Mouse (Mus musculus) midbrain, embryonic 12.5 days (tissue): ENCODE data around the gene Cpne4. TPM values are rescaled to one million over a fixed set of nuclear protein-coding genes. Genes with fewer than 3 reads are reported as not detected.

Source experiments
- ATAC-seq: fragments of 200-750 bp; cut with Nextera tagmentation; 2 replicates; pipeline ENCODE4 v1.8.0; 2017; ENCODE audit warnings: low read depth, moderate TSS enrichment, moderate library complexity; ENCODE audit not compliant: low FRiP score
- H3K27ac ChIP-seq: fragments of 300-500 bp; sonication (generic); replicated peaks from 2 replicates; pipeline ENCODE4 v1.5.1; 2016; ENCODE audit warnings: mild to moderate bottlenecking
- H3K27me3 ChIP-seq: fragments of 300-500 bp; sonication (generic); 2 replicates; pipeline ENCODE4 v1.6.1; 2016; ENCODE audit warnings: mild to moderate bottlenecking
- H3K36me3 ChIP-seq: fragments of 300-500 bp; sonication (generic); 2 replicates; pipeline ENCODE4 v1.6.1; 2016
- H3K4me1 ChIP-seq: fragments of 300-500 bp; sonication (generic); 2 replicates; pipeline ENCODE4 v1.6.1; 2016
- H3K4me2 ChIP-seq: fragments of 300-500 bp; sonication (generic); replicated peaks from 2 replicates; pipeline ENCODE4 v1.6.1; 2016; ENCODE audit warnings: mild to moderate bottlenecking, moderate library complexity
- H3K4me3 ChIP-seq: fragments of 300-500 bp; sonication (generic); 2 replicates; pipeline ENCODE4 v1.5.1; 2016; ENCODE audit warnings: mild to moderate bottlenecking
- H3K9ac ChIP-seq: fragments of 300-500 bp; sonication (generic); replicated peaks from 2 replicates; pipeline ENCODE4 v1.6.1; 2016; ENCODE audit warnings: mild to moderate bottlenecking, moderate library complexity
- H3K9me3 ChIP-seq: fragments of 300-500 bp; sonication (generic); 2 replicates; pipeline ENCODE4 v1.6.1; 2016; ENCODE audit warnings: mild to moderate bottlenecking
- WGBS: fragments of 180-500 bp; shearing (Covaris S2); methylation state at CpG from one replicate; pipeline ENCODE4 v1.1.7; 2016; 5-methylcytosine and 5-hydroxymethylcytosine counted together
- polyA plus RNA-seq: library from polyadenylated mRNA; unstranded; fragments of >200 nt; fragmentation: Nextera tagmentation; extraction: Ambion mirVana; gene quantifications from 2 replicates; pipeline ENCODE4 v1.2.1, GENCODE M21; 2016

The Cpne4 gene
- polyA plus RNA-seq, 1 experiment from 2014 or later = 3.9 TPM

DNA sequence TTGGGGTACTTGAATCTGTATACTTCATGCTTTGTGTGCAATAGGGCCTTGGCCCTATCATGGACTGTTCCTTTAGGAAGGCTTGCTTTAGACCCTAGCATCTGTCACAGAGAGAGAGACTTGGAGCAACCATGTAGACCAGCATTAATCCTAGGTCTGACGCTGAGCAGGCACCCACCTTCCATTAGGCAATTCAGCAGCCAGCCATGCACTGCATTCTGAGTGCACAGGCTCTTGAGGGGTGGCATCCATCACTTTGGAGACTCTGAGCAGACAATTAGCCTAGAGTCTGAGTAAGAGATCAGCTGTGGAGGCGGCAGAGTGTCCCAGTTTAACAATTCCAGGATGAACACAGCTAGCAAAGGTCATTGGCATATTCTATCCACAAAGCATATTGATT lies 47.9 kb downstream of the Cpne4 start:
- Histone ChIP-seq H3K4me1 (no peaks in the 10 kb centered on the region), H3K9me3 (no peaks in the 10 kb centered on the region), H3K4me2 (no peak overlapping the region), H3K27ac (no peak overlapping the region), H3K4me3 (no peak overlapping the region), H3K27me3 (no peaks in the 10 kb centered on the region), H3K9ac (no peak overlapping the region), H3K36me3 (no peaks in the 10 kb centered on the region)
- no peak for ATAC-seq
- WGBS = 77% methylated on average over 2 of the region's 2 CpGs

DNA sequence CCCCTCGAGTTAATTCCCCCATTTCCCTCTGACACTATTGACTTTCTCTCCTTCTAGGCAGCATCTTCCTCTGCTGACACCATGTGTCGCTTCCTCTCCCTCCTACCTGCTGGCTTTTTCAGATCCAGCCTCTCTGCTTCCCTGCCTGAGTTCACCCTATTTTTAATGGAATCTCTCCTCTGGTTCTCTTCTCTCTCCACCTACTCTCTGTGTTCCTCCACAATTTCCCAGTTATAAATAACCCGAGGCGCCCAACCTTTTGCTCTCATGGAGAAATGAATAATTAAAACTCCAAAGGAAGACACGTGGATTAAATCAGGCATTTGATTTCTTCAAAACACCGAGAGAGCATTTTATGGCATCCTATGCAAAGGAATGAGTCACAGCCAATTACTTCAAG lies 65.4 kb downstream of the Cpne4 start:
- ATAC-seq = no peak
- no peak overlapping the region for H3K4me3 ChIP-seq
- H3K9me3 ChIP-seq = no peaks in the 10 kb centered on the region
- H3K27ac ChIP-seq = no peak overlapping the region
- no peak overlapping the region for H3K4me2 ChIP-seq
- no peaks in the 10 kb centered on the region for H3K27me3 ChIP-seq
- WGBS = 86% methylated on average over 6 of the region's 6 CpGs
- H3K9ac ChIP-seq = no peak overlapping the region
- no peaks in the 10 kb centered on the region for H3K4me1 ChIP-seq
- H3K36me3 ChIP-seq = no peaks in the 10 kb centered on the region

DNA sequence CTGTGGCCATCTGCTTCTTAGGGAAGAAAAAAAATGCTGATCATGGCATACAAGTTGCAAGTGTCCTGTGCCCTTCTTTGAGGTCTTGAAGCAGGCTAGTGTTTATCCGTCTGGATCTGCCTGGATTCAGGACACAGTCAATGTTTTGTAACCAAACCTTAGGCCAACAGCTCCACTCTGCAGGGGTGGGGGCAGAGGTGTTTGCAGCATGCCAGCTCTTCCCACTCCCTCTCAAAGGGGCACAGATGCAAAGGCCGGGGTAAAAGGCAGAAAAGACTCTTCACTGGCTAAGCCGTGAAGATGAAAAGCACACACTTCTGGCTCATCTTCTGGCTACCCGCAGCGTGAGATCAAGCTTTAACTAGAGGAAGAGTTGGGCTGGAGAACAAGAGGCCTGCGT lies 69.6 kb downstream of the Cpne4 start:
- H3K27ac ChIP-seq = no peak overlapping the region
- no peaks in the 10 kb centered on the region for H3K36me3 ChIP-seq
- no peak overlapping the region for H3K4me3 ChIP-seq
- H3K4me2 ChIP-seq = no peak overlapping the region
- ATAC-seq = no peak
- no peaks in the 10 kb centered on the region for H3K27me3 ChIP-seq
- H3K9ac ChIP-seq = no peak overlapping the region
- H3K4me1 ChIP-seq = no peaks in the 10 kb centered on the region
- 64% methylated on average over 6 of the region's 6 CpGs for WGBS
- no peaks in the 10 kb centered on the region for H3K9me3 ChIP-seq

DNA sequence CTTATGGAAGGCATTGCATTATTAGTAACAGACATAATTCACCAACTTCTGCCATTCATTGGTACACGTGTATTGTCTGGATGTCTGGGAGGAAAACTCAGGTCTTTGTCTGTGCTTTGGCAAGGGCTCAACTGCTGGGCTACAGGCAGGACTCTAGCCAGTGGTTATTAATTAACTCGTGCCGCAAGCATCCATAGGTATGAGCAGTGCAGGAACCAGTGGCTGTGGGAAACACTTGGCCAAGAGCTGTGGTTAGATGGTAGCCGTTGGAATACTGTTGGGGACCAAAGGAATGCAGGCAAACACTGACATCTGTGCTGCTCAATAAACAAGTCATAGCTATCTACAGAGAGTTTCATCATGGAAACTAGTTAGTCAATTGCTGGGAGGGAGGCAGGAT lies 76.5 kb downstream of the Cpne4 start:
- Histone ChIP-seq H3K27ac (no peak overlapping the region), H3K4me2 (no peak overlapping the region), H3K4me1 (no peaks in the 10 kb centered on the region), H3K9me3 (no peaks in the 10 kb centered on the region), H3K27me3 (no peaks in the 10 kb centered on the region), H3K9ac (no peak overlapping the region), H3K4me3 (no peak overlapping the region), H3K36me3 (no peaks in the 10 kb centered on the region)
- no peak for ATAC-seq
- 83% methylated on average over 4 of the region's 4 CpGs for WGBS

DNA sequence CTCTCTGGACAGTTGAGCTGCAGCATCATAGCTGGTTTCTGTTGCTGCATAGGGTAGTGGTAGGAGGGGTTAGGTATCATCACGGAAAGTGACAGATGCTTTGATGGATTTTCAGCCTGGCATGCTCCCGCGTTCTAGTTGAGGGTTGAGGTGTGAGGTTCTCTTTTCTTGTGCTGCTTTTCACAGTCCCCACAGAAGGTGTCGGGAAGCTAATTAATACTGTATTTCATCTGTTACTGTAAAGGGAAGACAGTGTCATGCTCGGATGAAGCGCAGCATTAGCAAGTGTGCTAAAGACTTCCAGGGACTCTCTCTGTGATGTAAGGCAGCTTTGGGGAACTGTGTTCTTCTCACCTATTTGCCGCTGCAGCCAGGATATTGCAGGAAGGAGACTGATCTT lies 80.7 kb downstream of the Cpne4 start:
- WGBS = 77% methylated on average over 7 of the region's 7 CpGs
- no peak for ATAC-seq
- no peak overlapping the region for H3K9ac ChIP-seq
- H3K4me3 ChIP-seq = no peak overlapping the region
- H3K36me3 ChIP-seq = no peaks in the 10 kb centered on the region
- no peak overlapping the region for H3K4me2 ChIP-seq
- H3K27me3 ChIP-seq = no peaks in the 10 kb centered on the region
- H3K4me1 ChIP-seq = no peaks in the 10 kb centered on the region
- no peaks in the 10 kb centered on the region for H3K9me3 ChIP-seq
- no peak overlapping the region for H3K27ac ChIP-seq

DNA sequence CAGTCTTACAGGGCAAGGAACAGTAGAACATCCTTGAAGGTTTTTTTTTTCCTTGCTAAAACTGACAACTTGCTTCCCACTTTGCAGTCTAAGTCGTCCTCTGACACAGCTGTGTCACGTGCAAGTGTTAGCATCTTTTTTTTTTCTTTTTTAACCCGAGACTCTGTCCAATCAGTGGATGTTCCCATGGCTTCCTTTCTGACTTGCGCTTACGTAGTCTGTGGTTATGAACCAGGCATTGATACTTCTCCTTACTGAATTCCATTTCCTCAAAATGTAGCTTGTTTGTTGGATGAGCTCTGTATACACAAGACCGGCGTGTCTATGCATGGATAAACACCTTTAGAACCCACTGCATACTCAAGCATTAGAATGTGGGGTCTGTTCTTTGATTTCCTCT lies 82.2 kb downstream of the Cpne4 start:
- ATAC-seq = no peak
- whole genome bisulfite sequencing = 85% methylated on average over 7 of the region's 7 CpGs
- Histone ChIP-seq H3K27ac (no peak overlapping the region), H3K4me2 (no peak overlapping the region), H3K36me3 (no peaks in the 10 kb centered on the region), H3K4me3 (no peak overlapping the region), H3K9me3 (no peaks in the 10 kb centered on the region), H3K27me3 (no peaks in the 10 kb centered on the region), H3K4me1 (no peaks in the 10 kb centered on the region), H3K9ac (no peak overlapping the region)

DNA sequence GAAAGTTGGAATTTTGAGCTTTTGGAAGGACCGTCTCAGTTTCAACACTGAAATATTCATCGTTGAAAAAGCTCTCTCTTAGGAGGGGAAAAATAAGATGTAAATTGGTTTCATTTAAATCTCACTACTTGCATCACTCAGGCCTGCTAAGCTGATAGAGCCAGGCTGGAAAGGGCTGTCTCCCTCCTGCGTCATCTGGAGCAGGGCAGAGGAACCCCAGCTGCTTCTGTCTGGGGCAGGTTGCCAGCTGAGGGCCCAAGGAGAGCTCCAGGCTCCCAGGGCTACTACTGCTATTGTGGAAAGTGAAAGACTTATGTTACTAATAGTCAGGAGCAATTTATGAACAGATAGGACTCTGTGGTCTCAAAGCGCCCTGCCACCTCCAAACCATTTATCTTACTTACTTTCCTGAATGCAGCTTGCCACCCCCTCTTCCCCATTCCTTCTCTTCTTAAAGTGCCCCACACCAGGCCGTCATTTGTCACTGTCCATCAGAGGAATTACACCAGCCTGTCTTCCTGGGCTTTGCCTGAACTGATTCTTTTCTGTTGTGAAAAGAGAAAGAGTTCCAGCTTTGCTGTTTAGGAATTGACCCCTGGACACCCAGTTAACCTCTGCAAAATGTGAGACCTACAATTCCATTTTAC lies 99.4 kb downstream of the Cpne4 start:
- Histone ChIP-seq H3K4me2 (no peak overlapping the region), H3K4me1 (no peaks in the 10 kb centered on the region), H3K9me3 (no peaks in the 10 kb centered on the region), H3K36me3 (no peaks in the 10 kb centered on the region), H3K27ac (no peak overlapping the region), H3K9ac (no peak overlapping the region), H3K4me3 (no peak overlapping the region), H3K27me3 (no peaks in the 10 kb centered on the region)
- WGBS = 79% methylated on average over 5 of the region's 5 CpGs
- ATAC-seq = no peak

DNA sequence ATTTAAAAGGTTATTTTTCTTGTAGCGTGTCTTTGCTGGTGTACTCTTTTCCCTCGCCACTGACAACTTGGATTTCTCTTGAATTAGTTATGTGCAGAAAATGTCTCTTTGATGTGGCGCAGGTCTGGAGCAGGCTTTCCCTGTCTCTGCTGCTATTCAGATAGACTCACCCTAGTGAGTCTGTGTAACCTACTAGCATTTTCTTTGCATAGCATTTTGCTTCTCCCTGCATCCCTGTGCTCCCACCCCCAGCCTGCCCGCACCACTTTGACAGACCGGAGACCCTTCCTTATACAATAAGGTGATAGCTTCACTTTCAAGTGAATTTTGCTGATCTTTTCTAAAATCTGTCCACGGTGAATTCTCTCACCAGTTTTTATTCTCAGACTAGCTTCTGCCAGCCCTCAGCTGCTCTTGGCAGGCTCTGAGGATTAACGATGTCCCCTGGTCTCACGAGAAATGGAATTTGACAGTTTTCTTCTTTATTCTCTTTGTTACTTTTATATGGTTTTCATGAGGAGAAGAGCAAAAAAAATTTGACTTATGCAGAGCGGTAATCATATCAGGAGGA lies 105.7 kb downstream of the Cpne4 start:
- H3K4me3 ChIP-seq = no peak overlapping the region
- H3K4me1 ChIP-seq = no peaks in the 10 kb centered on the region
- ATAC-seq = no peak

DNA sequence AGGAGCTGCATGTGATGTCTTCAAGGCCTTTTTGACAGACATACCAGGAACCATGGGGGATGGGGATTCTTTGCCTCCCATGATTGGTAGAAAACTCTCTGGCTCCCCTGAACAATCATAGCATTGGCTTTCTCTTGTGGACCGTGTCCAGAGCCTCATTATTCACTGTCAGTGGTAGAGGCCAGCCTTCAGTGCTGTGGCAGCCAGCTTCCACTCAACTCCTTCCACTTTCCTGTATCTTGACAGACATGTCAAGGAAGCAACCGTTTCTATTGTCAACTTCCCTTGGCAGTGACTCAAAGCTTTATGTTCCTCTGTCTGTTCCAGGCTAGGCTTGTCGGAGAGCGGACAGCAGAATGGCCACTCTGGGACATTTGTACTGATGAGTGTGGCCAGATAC lies 112.7 kb downstream of the Cpne4 start:
- Histone ChIP-seq H3K27me3 (no peaks in the 10 kb centered on the region), H3K4me1 (no peaks in the 10 kb centered on the region), H3K36me3 (no peaks in the 10 kb centered on the region), H3K4me3 (no peak overlapping the region), H3K9ac (no peak overlapping the region), H3K27ac (no peak overlapping the region), H3K9me3 (no peaks in the 10 kb centered on the region), H3K4me2 (no peak overlapping the region)
- ATAC-seq = no peak
- WGBS = 81% methylated on average over 4 of the region's 4 CpGs

More for the DNA sequence above, 105.7 kb downstream of the Cpne4 start:
- Histone ChIP-seq H3K27me3 (no peaks in the 10 kb centered on the region), H3K36me3 (no peaks in the 10 kb centered on the region), H3K9me3 (no peaks in the 10 kb centered on the region), H3K9ac (no peak overlapping the region), H3K27ac (peak overlapping the region; percentile 58), H3K4me2 (no peak overlapping the region)
- WGBS = 66% methylated on average over 9 of the region's 9 CpGs

DNA sequence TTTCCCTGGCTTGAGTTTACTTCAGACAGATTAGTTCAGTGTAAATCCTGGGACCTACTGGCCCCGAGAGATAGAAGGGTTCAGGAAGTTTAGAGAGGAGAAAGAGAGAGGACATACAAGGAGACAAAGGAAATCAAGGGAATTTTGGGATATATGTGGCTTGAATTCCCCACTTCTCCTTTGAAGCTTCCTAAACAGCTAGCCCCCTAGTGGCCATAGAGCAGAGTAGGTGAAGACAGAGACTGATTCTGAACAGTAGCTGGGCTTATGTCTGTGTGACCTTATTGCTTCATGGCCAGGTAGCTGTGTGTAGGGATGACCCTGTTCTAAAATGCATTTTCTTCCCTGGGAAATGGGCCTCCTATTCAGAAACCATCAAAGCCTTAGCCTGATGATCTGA lies 129.6 kb downstream of the Cpne4 start:
- Histone ChIP-seq H3K9ac (no peak overlapping the region), H3K9me3 (no peaks in the 10 kb centered on the region), H3K27ac (no peak overlapping the region), H3K36me3 (no peaks in the 10 kb centered on the region), H3K4me1 (no peaks in the 10 kb centered on the region), H3K4me3 (no peak overlapping the region), H3K4me2 (no peak overlapping the region), H3K27me3 (no peaks in the 10 kb centered on the region)
- ATAC-seq = no peak
- 59% methylated on average over 1 of the region's 1 CpGs for WGBS

DNA sequence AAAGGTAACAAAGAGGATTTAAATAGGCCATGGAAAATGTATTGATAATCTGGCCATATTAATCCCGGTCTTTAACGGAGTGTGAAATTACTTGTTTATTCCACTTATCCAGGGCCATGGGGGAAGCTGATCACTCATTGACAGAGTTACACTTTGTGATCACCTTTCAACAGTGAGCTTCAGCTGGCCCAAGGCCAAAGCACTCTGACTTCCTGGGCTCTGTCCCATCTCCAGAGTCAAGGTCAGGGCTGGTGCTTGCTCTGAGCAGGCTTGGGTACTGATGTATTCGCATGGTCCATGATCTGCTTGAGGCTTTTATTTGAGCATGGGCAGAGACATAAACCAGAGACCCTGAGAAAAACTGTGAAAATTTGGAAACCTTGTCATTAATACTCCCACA lies 131.5 kb downstream of the Cpne4 start:
- H3K4me1 ChIP-seq = no peaks in the 10 kb centered on the region
- 84% methylated on average over 3 of the region's 3 CpGs for WGBS
- H3K36me3 ChIP-seq = no peaks in the 10 kb centered on the region
- no peak overlapping the region for H3K27ac ChIP-seq
- H3K4me2 ChIP-seq = no peak overlapping the region
- no peaks in the 10 kb centered on the region for H3K9me3 ChIP-seq
- H3K9ac ChIP-seq = no peak overlapping the region
- no peaks in the 10 kb centered on the region for H3K27me3 ChIP-seq
- ATAC-seq = no peak
- H3K4me3 ChIP-seq = no peak overlapping the region

DNA sequence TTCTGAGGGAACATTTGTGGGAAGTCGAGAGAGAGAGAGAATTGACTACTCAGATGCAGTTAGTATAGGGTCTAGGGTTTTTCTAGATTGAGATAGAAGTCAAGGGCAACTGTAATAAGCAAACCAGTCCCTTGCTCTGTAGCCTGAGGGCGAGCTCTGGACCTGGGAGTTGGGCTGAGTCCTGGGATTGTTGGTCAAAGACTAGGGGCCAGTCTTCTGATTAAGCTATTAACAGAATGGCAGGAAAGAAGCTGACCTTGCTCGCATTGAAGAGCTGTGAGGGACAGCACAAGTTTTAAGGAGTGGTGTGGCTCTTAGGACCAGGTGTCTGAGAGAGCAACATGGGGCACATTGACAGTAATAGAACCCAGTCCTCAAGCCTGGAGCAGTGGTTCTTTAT lies 140.0 kb downstream of the Cpne4 start:
- Histone ChIP-seq H3K4me2 (no peak overlapping the region), H3K9me3 (no peaks in the 10 kb centered on the region), H3K4me1 (no peaks in the 10 kb centered on the region), H3K9ac (no peak overlapping the region), H3K4me3 (no peak overlapping the region), H3K27ac (no peak overlapping the region), H3K27me3 (no peaks in the 10 kb centered on the region), H3K36me3 (no peaks in the 10 kb centered on the region)
- 68% methylated on average over 3 of the region's 3 CpGs for WGBS
- ATAC-seq = no peak

DNA sequence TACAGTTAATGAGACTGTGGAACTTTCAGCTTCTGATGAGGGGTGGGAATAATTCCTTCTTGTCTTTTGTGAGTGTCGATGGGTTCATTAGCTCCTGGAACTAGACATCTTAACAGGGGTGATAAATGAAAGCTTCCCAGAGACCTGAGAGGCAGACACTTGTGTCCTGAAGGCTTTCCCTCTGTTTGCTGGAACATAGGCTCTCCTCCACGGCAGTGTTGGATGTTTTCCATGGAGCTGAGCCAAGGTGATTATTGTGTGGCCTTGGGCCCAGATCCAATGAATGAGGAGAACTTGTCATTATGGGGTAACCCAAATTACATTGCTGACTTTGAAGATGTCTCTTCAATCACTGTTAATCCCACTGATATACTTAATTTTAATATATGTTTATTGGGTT lies 146.1 kb downstream of the Cpne4 start:
- H3K27ac ChIP-seq = no peak overlapping the region
- no peaks in the 10 kb centered on the region for H3K36me3 ChIP-seq
- no peaks in the 10 kb centered on the region for H3K4me1 ChIP-seq
- no peak overlapping the region for H3K9ac ChIP-seq
- WGBS = 87% methylated on average over 2 of the region's 2 CpGs
- H3K4me2 ChIP-seq = no peak overlapping the region
- no peak overlapping the region for H3K4me3 ChIP-seq
- no peaks in the 10 kb centered on the region for H3K27me3 ChIP-seq
- no peaks in the 10 kb centered on the region for H3K9me3 ChIP-seq
- no peak for ATAC-seq
